Mouse (Mus musculus) T-helper 17 cell (primary cell): ENCODE results near the gene Senp1.

Source experiments
- in situ Hi-C, 2 experiments: fragments of 300-600 bp; cut with MboI, MseI; formaldehyde crosslinking; loops; 1 replicate in 1 of 2; 2 replicates in 1 of 2; pipeline ENCODE4 v1.15.1; 2025; ENCODE audit warnings: high pct_unique_total_duplicates in 2 of 2

The Senp1 gene

GRCm38 (mm10) chr15:98066602-98067001 is 26.9 kb downstream of the Senp1 start:
- in situ Hi-C loops = loop anchor here in 1 of 2 experiments (10.0 kb wide), 2 partner anchors 758 to 1612 kb away; no protein-coding TSS in a partner anchor

DNA sequence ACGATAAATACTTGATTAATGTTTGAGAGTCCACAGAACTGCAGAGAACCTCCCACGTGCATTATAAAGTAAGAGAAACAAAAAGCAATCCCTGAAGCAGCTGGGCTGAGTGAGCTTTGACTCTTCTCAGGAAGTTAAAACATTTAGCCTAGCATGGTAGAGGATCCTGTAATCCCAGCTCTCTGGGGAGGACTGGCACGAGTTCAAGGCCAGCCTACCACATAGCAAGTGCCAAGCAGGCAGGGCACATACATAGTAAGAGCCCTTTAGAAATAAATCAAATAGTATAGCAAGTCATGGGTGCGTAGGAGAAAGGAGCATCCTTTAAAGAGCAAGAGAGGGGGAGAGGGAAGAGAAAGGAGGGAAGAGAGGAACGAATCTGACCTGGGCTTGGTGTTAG is 27.7 kb downstream of the Senp1 start:
- in situ Hi-C loops = loop anchor here in 1 of 2 experiments (10.0 kb wide), 2 partner anchors 759 to 1611 kb away; no protein-coding TSS in a partner anchor

- in situ Hi-C loops = no loop called here
These were observed 38.3 kb downstream of the Senp1 start for GRCm38 (mm10) chr15:98055246-98055645.

DNA sequence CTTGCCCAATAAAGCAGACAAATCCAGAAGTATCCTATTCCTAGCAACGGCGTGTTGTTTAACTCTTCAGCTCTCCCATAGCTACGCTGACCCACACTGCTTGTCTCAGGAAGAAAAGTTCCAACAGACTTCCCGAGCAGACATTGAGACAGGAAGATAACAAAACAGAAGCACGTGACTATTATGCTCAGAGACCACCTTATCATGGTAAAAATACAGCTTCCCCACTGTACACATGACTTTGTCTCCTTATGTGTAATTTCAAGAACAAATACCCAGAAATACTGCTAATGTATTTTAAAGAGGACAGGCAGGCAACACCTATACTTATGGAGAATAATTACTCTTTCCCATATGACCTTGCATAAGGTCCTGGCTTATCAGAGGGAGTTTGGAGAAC is 41.9 kb downstream of the Senp1 start:
- in situ Hi-C loops = no loop called here

DNA sequence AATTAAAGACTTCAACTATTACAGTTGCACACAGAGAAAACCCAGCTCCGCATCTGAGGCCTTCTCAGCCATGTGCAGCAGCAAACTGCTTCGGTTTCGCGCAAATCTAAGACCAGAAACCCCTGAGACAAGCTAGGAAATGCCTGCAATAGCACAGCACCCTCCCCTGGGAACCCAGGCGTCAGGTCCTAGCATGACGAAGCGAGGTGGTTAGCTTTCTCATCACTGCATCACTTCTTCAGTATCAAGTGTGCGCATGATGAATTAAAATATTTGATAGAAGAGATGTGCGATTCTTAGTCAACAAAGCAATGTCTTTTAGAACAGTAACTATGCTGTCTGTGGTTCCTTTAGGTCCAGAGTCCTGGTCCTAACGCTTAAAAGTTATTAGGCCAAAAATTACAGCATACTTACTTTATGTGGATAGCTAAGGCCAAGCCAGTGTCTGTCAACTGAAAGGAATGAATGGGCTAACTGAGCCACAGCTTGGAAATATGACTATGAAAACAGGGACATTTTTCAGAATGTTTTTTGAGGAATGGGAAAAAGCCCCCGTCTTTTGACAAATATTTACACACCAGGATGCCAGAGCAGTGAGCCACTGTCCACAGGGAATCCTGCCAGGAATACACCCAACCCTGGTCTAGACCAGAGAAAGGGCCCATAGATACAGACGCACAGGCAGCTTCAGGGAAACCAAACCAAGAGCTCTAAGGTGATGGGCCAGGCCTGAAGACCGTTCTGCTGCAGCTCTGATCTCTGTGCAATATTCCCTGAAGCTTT is 44.4 kb downstream of the Senp1 start:
- in situ Hi-C loops = no loop called here

- in situ Hi-C loops = no loop called here
These were observed 49.2 kb downstream of the Senp1 start for GRCm38 (mm10) chr15:98044387-98044786.

- in situ Hi-C loops = no loop called here
These were observed 49.6 kb downstream of the Senp1 start for GRCm38 (mm10) chr15:98043967-98044366.

- in situ Hi-C loops = no loop called here
These were observed 51.0 kb downstream of the Senp1 start for GRCm38 (mm10) chr15:98042508-98042907.

- in situ Hi-C loops = no loop called here
These were observed 53.9 kb downstream of the Senp1 start for GRCm38 (mm10) chr15:98039682-98040081.

GRCm38 (mm10) chr15:98036578-98036977 is 57.0 kb downstream of the Senp1 start:
- in situ Hi-C loops = no loop called here

- in situ Hi-C loops = no loop called here
These were observed 58.3 kb downstream of the Senp1 start for GRCm38 (mm10) chr15:98035076-98035755.

- in situ Hi-C loops = no loop called here
These were observed 60.3 kb downstream of the Senp1 start for GRCm38 (mm10) chr15:98033233-98033748.

- in situ Hi-C loops = no loop called here
These were observed 63.7 kb downstream of the Senp1 start for GRCm38 (mm10) chr15:98029798-98030197.

DNA sequence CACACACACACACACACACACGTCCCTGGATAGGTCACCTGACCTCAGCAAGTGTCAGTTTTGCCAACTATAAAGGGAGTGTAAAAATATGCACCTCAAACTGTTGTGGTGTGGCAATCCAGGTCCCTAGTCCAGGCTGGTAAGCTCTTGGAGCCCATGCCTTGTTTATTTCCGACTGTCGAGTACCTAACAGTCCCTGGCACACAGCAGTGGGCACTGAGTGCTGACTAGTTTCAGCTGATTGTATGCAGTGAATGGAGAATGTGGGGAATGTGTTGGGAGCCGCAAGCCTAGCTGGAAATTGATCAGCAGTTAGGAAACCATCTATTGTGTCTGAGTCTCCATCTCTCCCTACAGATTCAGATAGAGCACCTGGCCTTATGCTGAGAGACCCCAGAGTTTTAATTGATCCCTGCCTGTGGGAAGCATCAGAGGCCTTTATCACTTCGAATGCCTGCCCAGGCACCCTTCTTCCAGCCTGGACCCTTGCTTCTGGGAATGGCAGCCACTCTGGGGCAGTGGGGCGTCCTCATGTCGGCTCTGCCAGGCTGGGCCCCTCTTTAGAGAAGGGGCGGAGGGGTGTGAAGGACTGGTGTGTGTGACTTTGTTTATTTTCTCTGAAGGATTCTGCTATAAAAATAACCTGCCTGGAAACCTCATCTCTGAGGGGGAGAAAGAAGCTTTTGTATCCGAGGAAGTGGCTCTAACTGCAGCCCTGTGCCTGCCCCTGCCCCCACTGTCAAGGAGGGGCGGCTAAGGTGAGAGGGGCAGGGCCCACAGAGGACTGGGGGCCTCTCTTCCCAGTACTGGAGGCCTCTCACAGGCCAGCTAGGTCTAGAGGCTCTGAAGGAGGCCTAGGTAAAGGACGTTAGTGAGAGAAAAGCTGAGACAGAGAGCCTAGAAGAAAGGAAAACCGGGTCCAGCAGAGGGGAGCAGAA is 66.3 kb downstream of the Senp1 start:
- in situ Hi-C loops = no loop called here

DNA sequence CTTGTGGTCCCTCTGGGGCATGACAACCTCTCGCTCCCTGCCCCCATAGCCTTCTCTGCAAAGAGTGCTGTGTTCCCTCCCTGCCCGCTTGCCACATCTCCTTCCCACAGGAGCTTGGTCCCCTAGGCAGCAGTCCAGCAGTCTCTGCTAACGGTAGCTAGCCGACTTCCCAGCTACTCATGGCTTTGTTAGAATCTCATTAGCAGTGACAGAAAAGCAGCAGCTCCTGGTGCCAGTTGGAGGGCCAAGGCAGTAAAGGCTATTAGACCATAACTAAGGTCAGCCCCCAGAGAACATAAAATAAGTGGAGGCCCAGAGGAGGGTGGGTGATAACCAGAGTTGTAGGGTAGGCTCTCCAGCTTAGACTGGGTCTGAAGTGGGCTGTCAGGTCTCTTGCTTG is 67.9 kb downstream of the Senp1 start:
- in situ Hi-C loops = no loop called here

DNA sequence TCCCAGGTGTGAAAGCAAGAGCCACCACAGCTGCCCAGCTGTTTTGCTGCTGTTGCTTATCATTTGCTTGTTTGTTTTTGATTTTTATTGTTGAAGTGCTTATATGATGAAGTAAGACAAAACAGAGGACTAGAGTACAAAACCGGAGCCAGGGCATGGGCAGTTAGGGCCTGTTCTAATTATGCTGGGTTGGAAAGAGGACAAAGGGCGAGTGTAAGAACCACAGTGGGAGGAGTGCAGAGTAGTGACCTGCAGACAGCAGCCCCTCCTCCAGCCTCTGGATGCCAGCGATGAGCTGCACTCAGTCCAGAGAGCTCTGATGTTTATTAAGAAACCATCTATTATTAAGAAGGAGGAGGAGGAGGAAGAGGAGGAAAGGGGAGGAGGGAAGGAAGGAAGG is 70.4 kb downstream of the Senp1 start:
- in situ Hi-C loops = no loop called here

DNA sequence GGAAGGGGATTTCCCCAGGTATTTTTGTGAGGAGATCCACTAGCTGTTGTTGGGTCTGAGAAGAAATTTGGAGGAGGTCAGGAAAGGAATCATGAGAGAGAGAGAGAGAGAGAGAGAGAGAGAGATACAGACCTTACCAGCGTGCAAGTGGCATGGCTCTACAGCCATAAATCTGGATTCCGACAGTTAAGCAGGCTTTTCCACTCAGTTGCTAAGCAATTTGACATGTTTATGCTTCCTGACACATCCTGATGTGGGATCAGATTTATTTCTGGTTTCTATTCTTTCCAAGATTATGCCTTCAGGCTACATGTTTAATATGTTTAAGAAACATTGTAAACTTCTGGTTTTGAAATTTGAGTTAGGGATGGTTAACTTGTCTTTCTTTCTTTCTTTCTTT is 71.7 kb downstream of the Senp1 start:
- in situ Hi-C loops = no loop called here

- in situ Hi-C loops = no loop called here
These were observed 74.5 kb downstream of the Senp1 start for GRCm38 (mm10) chr15:98019047-98019446.

GRCm38 (mm10) chr15:98017925-98018324 is 75.6 kb downstream of the Senp1 start:
- in situ Hi-C loops = no loop called here

GRCm38 (mm10) chr15:98012810-98013209 is 80.7 kb downstream of the Senp1 start:
- in situ Hi-C loops = no loop called here

- in situ Hi-C loops = no loop called here
These were observed 88.4 kb downstream of the Senp1 start for GRCm38 (mm10) chr15:98005181-98005580.

DNA sequence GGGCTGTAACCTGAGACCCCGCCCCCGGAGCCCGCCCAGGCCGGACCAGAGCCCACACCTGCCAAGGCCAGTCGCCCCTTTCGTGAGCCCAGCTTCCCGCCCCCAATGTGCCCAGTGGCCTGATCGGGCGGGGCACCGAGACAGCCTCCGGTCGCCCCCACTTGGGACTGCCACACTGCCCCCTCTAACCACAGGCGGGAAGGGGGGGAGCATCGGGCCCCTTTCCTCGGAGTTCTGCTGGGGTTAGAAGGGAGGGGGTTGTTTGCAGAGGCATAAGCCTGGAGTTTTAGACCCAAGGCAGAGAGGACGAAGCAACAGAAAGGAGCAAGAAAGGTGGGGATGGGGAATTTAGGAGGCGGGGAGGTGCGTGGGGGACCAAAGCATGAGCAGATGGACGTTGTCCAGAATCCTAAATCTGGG is 88.8 kb downstream of the Senp1 start:
- in situ Hi-C loops = no loop called here
